Mouse (Mus musculus): ENCODE data around the gene Grin2a. TPM values are rescaled to one million over a fixed set of nuclear protein-coding genes. Genes with fewer than 3 reads are reported as not detected.

Gene Grin2a
- polyA plus RNA-seq, 1 experiment: not detected

DNA sequence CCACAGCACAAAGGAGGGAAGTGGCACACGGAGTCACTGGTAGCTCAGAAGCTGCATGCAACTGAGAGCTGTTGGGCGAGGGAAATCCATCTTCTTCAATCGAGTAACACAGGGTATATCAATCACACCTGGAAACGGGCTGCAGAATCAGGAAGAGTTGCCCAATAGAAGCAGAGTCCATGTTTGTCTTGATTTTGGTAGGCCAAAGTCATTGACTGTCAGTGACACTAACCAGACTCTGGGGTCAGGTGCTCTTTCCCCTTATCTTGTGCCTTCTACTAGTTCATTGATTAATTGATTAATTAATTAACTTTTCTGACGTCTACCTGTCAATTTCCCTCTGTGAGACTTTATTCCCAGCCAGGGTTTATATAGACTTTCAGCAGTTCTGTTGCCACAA, 468.1 kb downstream of the Grin2a start:
- TF ChIP-seq CTCF (conservative IDR thresholded peaks at IDR 0.05; ENCODE audit: insufficient read depth, insufficient read length, low read depth, low read length) (no peak), POLR2A (IDR thresholded peaks at IDR 0.05; ENCODE audit: low read depth, low read length) (no peak)
- Histone ChIP-seq H3K27ac (ENCODE audit: insufficient read depth, low read depth, low read length) (no peak overlapping the region), H3K4me1 (ENCODE audit: control insufficient read depth, insufficient read depth, low read length) (no peaks in the 10 kb centered on the region), H3K27me3 (replicated peaks; ENCODE audit: control insufficient read depth, insufficient read depth, low read length) (no peaks in the 10 kb centered on the region; the same call in 1 of the 2 replicates), H3K36me3 (ENCODE audit: control insufficient read depth, insufficient read depth, low read length) (no peaks in the 10 kb centered on the region), H3K4me3 (ENCODE audit: insufficient read depth, low read depth, low read length) (no peak overlapping the region)
- DNase-seq: no peak
- WGBS: 69% methylated on average over 5 of the region's 5 CpGs

DNA sequence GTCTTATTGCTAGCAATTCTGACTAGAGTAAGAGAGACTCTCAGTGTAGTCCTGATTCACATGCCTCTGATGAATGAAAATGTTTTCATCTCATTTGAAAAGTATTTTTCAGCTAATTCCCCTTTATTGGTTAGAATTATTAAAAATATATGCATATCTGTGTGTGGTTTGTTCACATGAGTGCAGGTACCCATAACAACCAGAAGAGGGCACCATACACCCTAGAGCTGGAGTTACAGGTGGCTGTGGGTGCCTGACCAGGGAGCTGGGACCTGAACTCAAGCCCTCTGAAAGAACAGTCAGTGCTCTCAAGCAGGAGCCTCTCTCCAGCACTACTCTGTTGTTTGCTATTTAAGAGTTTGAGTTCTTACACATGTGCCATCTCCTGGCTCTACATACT, 472.0 kb downstream of the Grin2a start:
- Histone ChIP-seq H3K27me3 (replicated peaks; ENCODE audit: control insufficient read depth, insufficient read depth, low read length) (no peaks in the 10 kb centered on the region; the same call in 1 of the 2 replicates), H3K4me3 (ENCODE audit: insufficient read depth, low read depth, low read length) (no peak overlapping the region), H3K4me1 (ENCODE audit: control insufficient read depth, insufficient read depth, low read length) (no peaks in the 10 kb centered on the region), H3K36me3 (ENCODE audit: control insufficient read depth, insufficient read depth, low read length) (no peaks in the 10 kb centered on the region), H3K27ac (ENCODE audit: insufficient read depth, low read depth, low read length) (no peak overlapping the region)
- TF ChIP-seq CTCF (conservative IDR thresholded peaks at IDR 0.05; ENCODE audit: insufficient read depth, insufficient read length, low read depth, low read length) (no peak), POLR2A (IDR thresholded peaks at IDR 0.05; ENCODE audit: low read depth, low read length) (no peak)
- no peak for DNase-seq

Other genes starting within 250 kb of the Grin2a start
- gene Rpl39l, start 174.7 kb upstream of the Grin2a start, polyA plus RNA-seq (2012; rRNA removed): not detected in 2 replicates
- gene Atf7ip2, start 197.2 kb upstream of the Grin2a start, polyA plus RNA-seq (2012; rRNA removed): 0.24 and 0.25 TPM in 2 replicates